29 mouse cellular contexts compared by ENCODE assay signal in genomic region chr3:157781071-157781470, GRCm38 (mm10).
A peak's percentile ranks its signal among the peaks of the same experiment; 100 is the strongest.
DNase-seq lines count a peak whose midpoint lies in the region; ATAC-seq and TF ChIP-seq lines count a peak whose summit lies in the region.
"Had no signal": no experiment of that assay in that cellular context is flagged by ENCODE, and none has a peak within 500 bp of the region (broad histone marks: within the 10 kb centered on the region; RNA-seq: fewer than 3 reads in every experiment).

No protein-coding gene starts in this region.

- no peak overlapping the region for H3K9ac ChIP-seq in lung, embryonic 14.5 days
- no peak overlapping the region for H3K9ac ChIP-seq in lung, embryonic 16.5 days (ENCODE audit: low read length)
- H3K9ac ChIP-seq in stomach, embryonic 14.5 days (replicated peaks; ENCODE audit: low read depth, low read length) = no peak overlapping the region
- H3K9ac ChIP-seq in stomach, postnatal 0 days (ENCODE audit: low read length) = no peak overlapping the region
- H3K9ac ChIP-seq: embryonic facial prominence, embryonic 13.5 days; embryonic facial prominence, embryonic 15.5 days; forebrain, embryonic 12.5 days had no signal

- no peak overlapping the region for H3K27ac ChIP-seq in lung, embryonic 14.5 days (ENCODE audit: low read depth)
- no peak overlapping the region for H3K27ac ChIP-seq in lung, embryonic 16.5 days (ENCODE audit: low read length)
- no peak overlapping the region for H3K27ac ChIP-seq in stomach, embryonic 14.5 days (ENCODE audit: low read length)
- no peak overlapping the region for H3K27ac ChIP-seq in stomach, postnatal 0 days (replicated peaks)
- H3K27ac ChIP-seq: embryonic facial prominence, embryonic 13.5 days; embryonic facial prominence, embryonic 15.5 days; forebrain, embryonic 10.5 days; forebrain, embryonic 12.5 days had no signal

- no peaks in the 10 kb centered on the region for H3K36me3 ChIP-seq in lung, embryonic 14.5 days (ENCODE audit: insufficient read depth)
- no peaks in the 10 kb centered on the region for H3K36me3 ChIP-seq in lung, embryonic 16.5 days (ENCODE audit: control insufficient read depth, insufficient read depth, low read length)
- no peaks in the 10 kb centered on the region for H3K36me3 ChIP-seq in stomach, embryonic 14.5 days (ENCODE audit: control insufficient read depth, insufficient read depth, low read length)
- no peaks in the 10 kb centered on the region for H3K36me3 ChIP-seq in stomach, postnatal 0 days (ENCODE audit: control insufficient read depth, insufficient read depth, low read length)
- H3K36me3 ChIP-seq: embryonic facial prominence, embryonic 13.5 days; embryonic facial prominence, embryonic 15.5 days; forebrain, embryonic 10.5 days; forebrain, embryonic 12.5 days; G1E had no signal

- peak; percentile 98 for ATAC-seq in lung, embryonic 14.5 days (ENCODE audit: insufficient read depth)
- ATAC-seq in lung, embryonic 16.5 days (ENCODE audit: low read depth) = peak; percentile 90
- ATAC-seq in stomach, embryonic 14.5 days (ENCODE audit: insufficient number of reproducible peaks, insufficient read depth, low FRiP score, low read depth) = peak; percentile 58; the same call in 1 of the 2 replicates
- ATAC-seq in stomach, postnatal 0 days (ENCODE audit: low FRiP score, low TSS enrichment) = no peak
- ATAC-seq: activated CD4-positive, CD25-positive, alpha-beta regulatory T cell, adult 4 months; CD4-positive, CD25-positive, alpha-beta regulatory T cell, adult 4 months; forebrain, embryonic 14.5 days; Patski had no signal

- H3K9me3 ChIP-seq in lung, embryonic 14.5 days (ENCODE audit: low read depth, low read length) = no peaks in the 10 kb centered on the region
- H3K9me3 ChIP-seq in lung, embryonic 16.5 days (ENCODE audit: control insufficient read depth, low read length) = no peaks in the 10 kb centered on the region
- no peaks in the 10 kb centered on the region for H3K9me3 ChIP-seq in stomach, embryonic 14.5 days (ENCODE audit: control insufficient read depth, low read depth, low read length)
- no peaks in the 10 kb centered on the region for H3K9me3 ChIP-seq in stomach, postnatal 0 days (ENCODE audit: control insufficient read depth, low read length)
- H3K9me3 ChIP-seq: embryonic facial prominence, embryonic 13.5 days; embryonic facial prominence, embryonic 15.5 days; forebrain, embryonic 10.5 days; forebrain, embryonic 12.5 days; G1E had no signal

- peak; percentile 61 for DNase-seq in lung, embryonic 14.5 days
- DNase-seq in lung, adult 18-20 months = no peak
- no peak for DNase-seq in lung, postnatal 25 days (ENCODE audit: low spot score)
- DNase-seq in stomach, postnatal 0 days (ENCODE audit: low spot score) = no peak
- no peak for DNase-seq in ovary, adult 18-20 months (ENCODE audit: low spot score)
- DNase-seq: adrenal gland, adult 2 months; adrenal gland, postnatal 10 days; adrenal gland, postnatal 25 days; B cell, adult 2 months; cerebellum, adult 11 months; cerebellum, adult 18-20 months; cerebellum, adult 8-10 months; cerebellum, adult 9-11 months; cerebellum, postnatal 14 days; cerebellum, postnatal 36 days; embryo, embryonic 11 days had no signal

- no peak overlapping the region for H3K4me2 ChIP-seq in lung, embryonic 14.5 days
- H3K4me2 ChIP-seq in lung, embryonic 16.5 days (ENCODE audit: low read depth, low read length) = no peak overlapping the region
- H3K4me2 ChIP-seq in stomach, embryonic 14.5 days (replicated peaks; ENCODE audit: low read depth, low read length) = no peak overlapping the region
- no peak overlapping the region for H3K4me2 ChIP-seq in stomach, postnatal 0 days (replicated peaks; ENCODE audit: low read depth)
- H3K4me2 ChIP-seq: embryonic facial prominence, embryonic 13.5 days; embryonic facial prominence, embryonic 15.5 days; forebrain, embryonic 12.5 days had no signal

- no peak overlapping the region for H3K4me3 ChIP-seq in lung, embryonic 14.5 days (ENCODE audit: low read depth, low read length)
- no peak overlapping the region for H3K4me3 ChIP-seq in lung, embryonic 16.5 days (ENCODE audit: low read length)
- no peak overlapping the region for H3K4me3 ChIP-seq in stomach, embryonic 14.5 days (ENCODE audit: low read depth, low read length)
- no peak overlapping the region for H3K4me3 ChIP-seq in stomach, postnatal 0 days (ENCODE audit: low read depth, low read length)
- H3K4me3 ChIP-seq: embryonic facial prominence, embryonic 13.5 days; embryonic facial prominence, embryonic 15.5 days; erythroblast, embryonic 14.5 days; forebrain, embryonic 10.5 days; forebrain, embryonic 12.5 days had no signal

- peaks cover 4% of the 10 kb centered on the region; the same call in 1 of the 2 replicates for H3K4me1 ChIP-seq in lung, embryonic 14.5 days (ENCODE audit: insufficient read depth)
- H3K4me1 ChIP-seq in lung, embryonic 16.5 days (replicated peaks; ENCODE audit: control insufficient read depth, insufficient read depth, low read length) = no peaks in the 10 kb centered on the region; the same call in 1 of the 2 replicates
- no peaks in the 10 kb centered on the region for H3K4me1 ChIP-seq in stomach, embryonic 14.5 days (ENCODE audit: control insufficient read depth, insufficient read depth, low read length)
- H3K4me1 ChIP-seq in stomach, postnatal 0 days (replicated peaks; ENCODE audit: control insufficient read depth, insufficient read depth) = no peaks in the 10 kb centered on the region
- H3K4me1 ChIP-seq: embryonic facial prominence, embryonic 13.5 days; embryonic facial prominence, embryonic 15.5 days; forebrain, embryonic 10.5 days; forebrain, embryonic 12.5 days had no signal

- H3K27me3 ChIP-seq in lung, embryonic 14.5 days (ENCODE audit: insufficient read depth, low read length) = no peaks in the 10 kb centered on the region
- H3K27me3 ChIP-seq in lung, embryonic 16.5 days (ENCODE audit: control insufficient read depth, insufficient read depth, low read depth, low read length) = no peaks in the 10 kb centered on the region
- no peaks in the 10 kb centered on the region for H3K27me3 ChIP-seq in stomach, embryonic 14.5 days (ENCODE audit: control insufficient read depth, insufficient read depth, low read length)
- no peaks in the 10 kb centered on the region for H3K27me3 ChIP-seq in stomach, postnatal 0 days (ENCODE audit: control insufficient read depth, insufficient read depth, low read length)
- H3K27me3 ChIP-seq: CH12.LX; embryonic facial prominence, embryonic 13.5 days; embryonic facial prominence, embryonic 15.5 days; forebrain, embryonic 12.5 days; Patski had no signal

- 30% methylated on average over 4 of the region's 4 CpGs for WGBS in lung, embryonic 14.5 days
- 31% methylated on average over 4 of the region's 4 CpGs for whole genome bisulfite sequencing in lung, embryonic 16.5 days
- WGBS in stomach, embryonic 14.5 days = 38% methylated on average over 4 of the region's 4 CpGs
- 39% methylated on average over 4 of the region's 4 CpGs for WGBS in stomach, postnatal 0 days

- TF ChIP-seq EP300 in stomach, postnatal 0 days (optimal IDR thresholded peaks at IDR 0.05) = no peak

- no peak for TF ChIP-seq CTCF in lung, embryonic 14.5 days (IDR thresholded peaks at IDR 0.05; ENCODE audit: low read depth)
- TF ChIP-seq CTCF in stomach, postnatal 0 days (IDR thresholded peaks at IDR 0.05; ENCODE audit: low read depth) = no peak
